Mouse (Mus musculus) forelimb bud, embryonic 11.5 days (tissue): ENCODE measurements around the gene Hnrnpk.
A peak's percentile ranks its signal among the peaks of the same experiment; 100 is the strongest.
"Not testable (repeated sequence)": the region's sequence is repeated elsewhere in the genome, so short reads cannot be mapped to it uniquely, and the experiment has no call there.

Experiments used
- DNase-seq: peaks from one replicate; pipeline ENCODE4 v3.0.0-alpha.2; 2012; ENCODE audit warnings: low read depth, low spot score

The Hnrnpk gene

DNA sequence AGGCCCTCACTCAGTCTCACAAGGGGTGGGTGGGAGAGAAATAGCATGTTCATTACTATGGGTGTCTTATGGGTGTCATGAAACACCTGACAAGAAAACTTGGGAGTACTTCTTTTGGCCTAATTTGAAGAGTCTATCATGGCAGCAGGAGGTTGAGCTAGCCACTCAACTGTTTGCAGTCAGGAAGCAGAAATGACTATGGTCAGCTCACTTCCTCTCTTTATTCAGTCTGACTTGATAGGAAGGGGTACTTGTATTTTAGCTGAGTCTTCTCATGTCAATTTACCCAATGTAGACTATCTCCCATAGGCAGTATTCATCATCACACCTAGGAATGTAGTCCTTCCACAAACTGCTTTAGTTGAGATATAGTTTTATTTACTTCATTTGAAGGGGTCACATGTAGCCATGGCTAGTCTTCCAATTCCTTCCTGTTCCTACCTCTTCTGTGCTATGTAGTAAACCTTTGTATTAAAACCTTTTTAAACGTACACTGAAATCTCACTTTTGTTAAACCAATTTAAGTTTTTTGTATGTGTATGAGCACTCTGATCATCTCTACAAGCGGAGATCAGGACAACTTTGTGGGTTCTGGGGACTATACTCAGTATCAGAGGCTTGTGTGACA is 13.7 kb downstream of the Hnrnpk start:
- no peak for DNase-seq

GRCm38 (mm10) chr13:58388379-58388778 is 14.8 kb downstream of the Hnrnpk start:
- no peak for DNase-seq

GRCm38 (mm10) chr13:58387948-58388347 is 15.2 kb downstream of the Hnrnpk start:
- peak; percentile 81 for DNase-seq

- no peak for DNase-seq
These were observed 17.6 kb downstream of the Hnrnpk start for GRCm38 (mm10) chr13:58385547-58385920.

DNA sequence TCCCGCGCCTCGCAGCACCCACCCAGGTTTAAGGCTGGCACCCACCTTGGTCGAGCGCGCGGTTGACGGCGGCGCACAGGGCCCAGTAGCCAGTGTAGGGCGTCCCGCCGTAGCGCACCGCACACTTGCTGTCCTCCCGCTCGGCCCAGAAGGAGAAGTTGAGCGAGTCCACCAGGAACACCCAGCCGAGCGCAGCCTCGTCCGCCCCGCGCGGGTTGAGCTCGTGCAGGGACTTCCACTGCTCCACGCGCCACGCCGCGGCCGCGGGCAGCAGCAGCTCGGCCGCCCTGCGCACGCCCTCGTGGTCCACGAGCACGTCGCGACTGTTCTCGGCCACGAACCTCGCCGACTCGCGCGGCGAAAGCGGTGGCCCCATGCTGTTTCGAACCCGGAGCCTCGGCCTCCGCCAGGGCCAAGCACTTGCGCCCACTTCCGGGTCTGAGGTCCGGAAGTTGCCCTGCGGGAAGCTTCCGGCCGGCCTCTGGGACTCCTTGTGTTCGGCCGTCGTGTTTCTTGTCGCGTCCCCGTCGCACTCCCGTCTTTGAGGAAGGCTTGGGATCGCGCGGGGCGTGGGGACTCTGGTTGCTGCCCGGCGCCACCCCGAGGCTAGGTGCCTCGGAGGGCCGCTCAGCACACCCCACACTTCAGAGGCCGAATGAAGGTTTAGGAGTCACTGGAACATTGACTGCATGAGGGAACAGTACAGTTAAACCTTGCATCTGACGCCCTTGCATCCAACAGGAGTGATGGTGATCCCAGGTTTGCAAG is 18.2 kb downstream of the Hnrnpk start, which contains the start of gene 2210016F16Rik:
2210016F16Rik (minus strand) TSS at position 447 of the 768 bp plus-strand sequence.
- DNase-seq, result peak; percentile 59

GRCm38 (mm10) chr13:58384371-58384770 is 18.8 kb downstream of the Hnrnpk start:
- DNase-seq, result no peak

DNA sequence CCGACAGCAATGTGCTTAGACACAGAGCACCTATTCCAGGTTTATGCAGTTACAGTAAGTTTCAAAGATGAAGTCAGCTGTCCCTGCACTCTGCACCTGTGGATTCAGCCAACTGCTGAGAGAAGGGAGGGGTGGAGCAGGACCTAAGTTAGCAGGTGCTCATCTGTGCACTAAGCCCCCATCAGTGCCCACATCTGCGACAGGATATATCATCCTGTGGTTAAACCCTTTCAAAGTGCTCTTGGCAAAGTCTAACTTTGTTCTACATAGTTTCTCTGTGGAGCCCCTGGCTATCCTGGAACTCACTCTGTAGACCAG is 30.0 kb downstream of the Hnrnpk start:
- DNase-seq, result no peak

- no peak for DNase-seq
These were observed 30.6 kb downstream of the Hnrnpk start for GRCm38 (mm10) chr13:58372278-58373152.

- no peak for DNase-seq
These were observed 34.3 kb downstream of the Hnrnpk start for GRCm38 (mm10) chr13:58368835-58369234.

DNA sequence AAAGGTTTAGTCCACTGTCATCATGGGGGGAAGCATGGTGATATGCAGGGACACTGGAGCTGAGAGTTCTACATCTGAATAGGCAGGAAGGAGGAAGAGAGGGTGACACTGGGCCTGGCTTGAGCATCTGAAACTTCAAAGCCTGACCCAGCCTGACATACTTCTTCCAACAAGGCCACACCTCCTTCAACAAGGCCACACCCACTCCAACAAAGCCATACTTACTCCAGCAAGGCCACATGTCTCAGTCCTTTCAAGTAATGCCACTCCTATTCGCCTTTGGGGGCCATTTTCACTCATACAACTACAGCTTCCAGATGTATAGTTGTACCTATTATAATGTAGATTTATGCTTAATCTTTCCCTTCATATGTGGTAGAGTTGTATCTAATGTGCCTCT is 35.5 kb downstream of the Hnrnpk start:
- no peak for DNase-seq

DNA sequence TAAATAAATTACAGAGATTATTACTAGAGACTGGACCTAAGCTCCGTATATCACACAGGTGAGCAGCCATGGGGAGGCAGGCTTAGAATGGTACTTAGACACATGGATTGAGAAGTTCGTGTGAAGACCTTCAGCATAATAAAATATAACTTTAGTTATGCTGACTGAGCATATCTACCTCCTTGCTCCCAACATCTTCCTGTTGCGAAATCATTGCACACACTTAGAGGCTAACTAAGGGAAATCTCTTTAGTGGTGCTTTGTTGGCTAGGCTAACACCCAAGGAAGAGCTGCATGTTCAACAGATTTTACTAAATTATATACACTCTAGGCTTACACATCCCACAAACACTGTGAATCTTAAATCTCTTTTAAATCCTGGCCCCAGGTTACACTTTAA is 36.8 kb downstream of the Hnrnpk start:
- DNase-seq, result no peak

GRCm38 (mm10) chr13:58365179-58365578 is 38.0 kb downstream of the Hnrnpk start:
- not testable (repeated sequence) for DNase-seq

- no peak for DNase-seq
These were observed 38.6 kb downstream of the Hnrnpk start for GRCm38 (mm10) chr13:58364353-58365175.

DNA sequence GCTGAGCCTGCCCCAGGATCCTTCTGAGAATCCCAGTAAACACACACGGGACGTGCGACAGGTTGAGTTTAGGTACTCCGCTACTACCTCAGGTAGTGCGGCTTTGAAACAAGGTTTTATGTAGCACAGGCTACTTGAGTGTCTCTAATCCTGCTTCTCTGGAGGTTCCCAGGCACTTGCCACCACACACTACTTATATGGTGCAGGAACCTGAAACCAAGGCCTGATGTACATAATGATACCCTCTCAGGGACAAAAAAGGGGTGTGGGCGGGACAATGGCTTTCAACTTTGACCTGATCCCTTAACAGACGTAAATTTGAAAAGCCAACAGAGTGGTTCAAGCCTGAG is 43.9 kb downstream of the Hnrnpk start:
- DNase-seq, result no peak

- DNase-seq, result peak; percentile 82
These were observed 44.4 kb downstream of the Hnrnpk start, which contains the start of gene Kif27 for GRCm38 (mm10) chr13:58358629-58359303. TSS of gene Kif27 (minus strand) at chr13:58359122.

- no peak for DNase-seq
These were observed 50.1 kb downstream of the Hnrnpk start for GRCm38 (mm10) chr13:58352996-58353395.

- no peak for DNase-seq
These were observed 52.5 kb downstream of the Hnrnpk start for GRCm38 (mm10) chr13:58350606-58351005.

DNA sequence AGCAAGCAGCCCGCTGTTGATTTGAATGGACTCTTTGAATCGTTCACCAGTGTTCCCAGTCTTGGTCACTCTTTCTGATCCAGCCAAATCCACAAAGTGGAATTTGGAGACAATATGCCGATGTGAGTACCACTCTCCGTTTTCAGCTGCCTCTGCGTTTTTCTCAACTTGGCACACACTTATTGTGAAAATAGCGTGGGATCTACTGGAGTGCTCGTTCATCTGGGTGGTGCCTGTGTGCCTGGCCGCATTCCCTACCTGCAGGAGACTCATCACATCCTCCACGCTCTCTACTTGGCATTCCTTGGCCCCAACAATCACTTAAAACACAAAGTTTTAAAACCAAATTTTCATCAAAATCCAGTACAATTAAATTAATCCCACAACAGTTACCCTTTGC is 58.6 kb downstream of the Hnrnpk start:
- no peak for DNase-seq
